Mouse (Mus musculus) layer of hippocampus, adult 18-20 months (tissue): Measurements from ENCODE around the gene Wdr70. TPM values are rescaled to one million over a fixed set of nuclear protein-coding genes. Genes with fewer than 3 reads are reported as not detected.

Experiments used
- DNase-seq, 2 experiments: peaks; one replicate each; pipeline ENCODE4 v3.0.0; 2022; ENCODE audit warnings: low spot score in 2 of 2
- microRNA-seq, 2 experiments: library from miRNA; unstranded; fragments of <30 nt; microRNA quantifications; one replicate each; pipeline ENCODE4 v1.2.0; 2021
- total RNA-seq, 2 experiments: library from RNA; stranded (reverse); gene quantifications; 2 replicates each; pipeline ENCODE4 v1.2.3; 2021

Gene Wdr70
- total RNA-seq, 2 experiments from 2014 or later: 29.2 to 30.1 TPM

- DNase-seq: no peak
These were observed 226.5 kb downstream of the Wdr70 start for GRCm38 (mm10) chr15:7872473-7872872.

GRCm38 (mm10) chr15:7865305-7865704 is 233.7 kb downstream of the Wdr70 start:
- DNase-seq: no peak

- DNase-seq: no peak
These were observed 235.7 kb downstream of the Wdr70 start for GRCm38 (mm10) chr15:7863328-7863727.

GRCm38 (mm10) chr15:7862890-7863289 is 236.1 kb downstream of the Wdr70 start:
- no peak for DNase-seq

GRCm38 (mm10) chr15:7858841-7859240 is 240.2 kb downstream of the Wdr70 start:
- no peak for DNase-seq

GRCm38 (mm10) chr15:7857418-7857817 is 241.6 kb downstream of the Wdr70 start:
- no peak for DNase-seq

GRCm38 (mm10) chr15:7842398-7842797 is 256.6 kb downstream of the Wdr70 start:
- DNase-seq: no peak

- no peak for DNase-seq
These were observed 257.3 kb downstream of the Wdr70 start for GRCm38 (mm10) chr15:7841664-7842063.

GRCm38 (mm10) chr15:7838921-7839309 is 260.1 kb downstream of the Wdr70 start:
- no peak for DNase-seq

GRCm38 (mm10) chr15:7838060-7838920 is 260.7 kb downstream of the Wdr70 start:
- DNase-seq: no peak

- DNase-seq: no peak
These were observed 263.6 kb downstream of the Wdr70 start for GRCm38 (mm10) chr15:7835404-7835803.

GRCm38 (mm10) chr15:7825530-7825929 is 273.5 kb downstream of the Wdr70 start:
- peak in 1 of 2 experiments; percentile 9 for DNase-seq

- DNase-seq: no peak
These were observed 275.1 kb downstream of the Wdr70 start for GRCm38 (mm10) chr15:7823886-7824285.

Small RNAs within 50 kb of the gene (microRNA-seq; reads per million reads assigned to microRNA genes)
- 0 reads per million in 2 experiments for gene Gm27529

Other genes with a start within 250 kb of the Wdr70 start
- gene Nup155, start 10.1 kb upstream of the Wdr70 start, total RNA-seq: 10 to 100 TPM; 17.1 to 17.5 TPM
- gene Cplane1, start 69.9 kb upstream of the Wdr70 start, total RNA-seq: 10 to 100 TPM; 27.8 to 29.0 TPM